Mouse (Mus musculus) forebrain, embryonic 16.5 days (tissue): Measurements from ENCODE around the gene 1700025C18Rik. TPM values are rescaled to one million over a fixed set of nuclear protein-coding genes. Genes with fewer than 3 reads are reported as not detected.

Experiments
- ATAC-seq: fragments of 200-750 bp; cut with Nextera tagmentation; 2 replicates; pipeline ENCODE4 v1.8.0; 2017; ENCODE audit warnings: mild to moderate bottlenecking, moderate library complexity
- H3K27ac ChIP-seq: fragments of 300-500 bp; sonication (generic); 2 replicates; pipeline ENCODE4 v1.5.1; 2014; ENCODE audit warnings: low read length, control low read depth
- H3K27me3 ChIP-seq: fragments of 300-500 bp; sonication (generic); replicated peaks from 2 replicates; pipeline ENCODE4 v1.6.1; 2014; ENCODE audit warnings: low read length; ENCODE audit not compliant: control insufficient read depth, insufficient read depth
- H3K36me3 ChIP-seq: fragments of 300-500 bp; sonication (generic); 2 replicates; pipeline ENCODE4 v1.6.1; 2014; ENCODE audit not compliant: control insufficient read depth, insufficient read depth
- H3K4me1 ChIP-seq: fragments of 300-500 bp; sonication (generic); replicated peaks from 2 replicates; pipeline ENCODE4 v1.6.1; 2014; ENCODE audit warnings: low read length; ENCODE audit not compliant: control insufficient read depth, insufficient read depth
- H3K4me2 ChIP-seq: fragments of 300-500 bp; sonication (generic); 2 replicates; pipeline ENCODE4 v1.6.1; 2014; ENCODE audit warnings: mild to moderate bottlenecking, low read length, control low read depth
- H3K4me3 ChIP-seq: fragments of 300-500 bp; sonication (generic); replicated peaks from 2 replicates; pipeline ENCODE4 v1.5.1; 2014; ENCODE audit warnings: mild to moderate bottlenecking, low read length, control low read depth
- H3K9ac ChIP-seq: fragments of 300-500 bp; sonication (generic); replicated peaks from 2 replicates; pipeline ENCODE4 v1.6.1; 2014; ENCODE audit warnings: low read depth, low read length, control low read depth
- H3K9me3 ChIP-seq: fragments of 300-500 bp; sonication (generic); 2 replicates; pipeline ENCODE4 v1.6.1; 2016; ENCODE audit warnings: low read length; ENCODE audit not compliant: control insufficient read depth
- WGBS: fragments of 180-500 bp; shearing (Covaris S2); extraction: QIAGEN DNeasy Blood & Tissue Kit; methylation state at CpG from one replicate; pipeline ENCODE4 v1.1.7; 2014; 5-methylcytosine and 5-hydroxymethylcytosine counted together
- polyA plus RNA-seq: library from polyadenylated mRNA; unstranded; fragments of >200 nt; fragmentation: Nextera tagmentation; extraction: Ambion mirVana; gene quantifications from 2 replicates; pipeline ENCODE4 v1.2.1, GENCODE M21; 2015

1700025C18Rik gene
- polyA plus RNA-seq, 1 experiment from 2014 or later: not detected

DNA sequence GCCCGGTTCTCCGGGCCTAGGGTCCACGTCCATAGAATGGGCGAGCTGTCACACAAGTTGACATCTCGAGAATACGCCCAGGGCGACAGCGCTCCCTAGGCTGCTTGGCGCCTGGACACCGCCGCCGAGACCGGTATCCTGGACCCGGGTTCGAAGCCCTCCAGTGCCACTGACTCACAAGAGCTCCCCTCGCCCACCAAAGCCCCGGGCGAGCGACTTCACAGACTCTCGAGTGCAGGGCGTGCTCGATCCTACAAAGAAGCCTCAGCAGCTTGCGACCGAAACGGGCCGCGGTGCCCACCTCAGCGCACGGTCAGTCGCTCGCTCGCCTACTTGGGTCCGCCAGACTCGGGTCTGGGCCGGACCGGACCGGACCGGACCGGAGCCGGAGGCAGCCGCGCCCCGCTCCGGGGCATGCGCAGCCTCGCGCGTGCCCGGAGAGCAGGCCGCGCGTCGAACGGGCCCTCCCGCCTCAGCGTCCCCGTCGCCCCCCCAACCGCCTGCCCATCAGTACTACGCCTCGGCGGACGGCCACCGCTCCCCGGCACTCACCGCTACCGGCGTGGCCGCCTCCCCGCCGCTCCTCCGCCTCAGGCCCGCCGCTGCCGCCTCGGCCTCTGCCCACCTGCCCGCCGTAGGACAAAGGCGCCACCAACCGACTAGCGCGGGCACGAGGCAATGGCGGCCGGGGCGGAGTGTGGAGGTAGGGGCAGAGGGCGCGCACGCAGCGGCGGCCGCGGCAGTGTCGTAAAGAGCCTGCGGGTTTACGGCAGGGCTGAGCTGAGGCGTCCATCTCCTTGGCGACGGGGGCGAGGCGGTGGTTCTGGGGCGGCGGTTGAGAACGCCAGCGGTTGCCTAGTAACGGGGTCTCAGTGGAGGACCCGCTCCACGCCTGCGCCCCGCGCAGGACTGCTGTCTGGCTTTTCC is 56.2 kb downstream of the 1700025C18Rik start, which contains the start of gene Ncoa5:
Gene Ncoa5, minus strand, starts transcription at position 737 of the 927 bp plus-strand sequence.
- Histone ChIP-seq H3K27me3 (no peaks in the 10 kb centered on the region), H3K9ac (peak within 1 kb of the TSS; percentile 99), H3K9me3 (no peaks in the 10 kb centered on the region), H3K4me2 (peak within 1 kb of the TSS; percentile 93), H3K27ac (peak within 1 kb of the TSS; percentile 91), H3K4me1 (peaks cover 33% of the 10 kb centered on the region), H3K36me3 (no peaks in the 10 kb centered on the region), H3K4me3 (peak within 1 kb of the TSS; percentile 99)
- under 1% methylated on average over 85 of the region's 111 CpGs for whole genome bisulfite sequencing
- peak; percentile 98 for ATAC-seq

DNA sequence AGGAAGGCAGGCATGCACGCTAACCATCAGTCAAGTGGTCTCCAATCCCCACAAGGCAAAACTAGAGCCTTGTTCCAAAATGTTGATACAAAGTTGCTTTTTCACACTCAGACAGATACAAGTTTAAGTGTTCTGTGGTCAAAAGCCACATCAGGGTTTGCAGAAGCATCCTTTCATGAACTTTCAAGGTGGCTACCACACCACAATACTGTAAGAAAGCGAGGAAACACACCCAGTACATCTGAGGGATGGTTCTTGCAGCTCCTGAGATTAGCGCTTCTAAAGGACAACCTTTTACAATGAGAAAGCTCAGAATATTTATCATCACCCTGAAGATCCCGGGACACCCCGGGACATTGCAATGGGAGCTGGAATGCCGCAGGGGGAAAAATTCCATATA is 57.2 kb downstream of the 1700025C18Rik start:
- Histone ChIP-seq H3K4me2 (peak overlapping the region; percentile 93), H3K36me3 (no peaks in the 10 kb centered on the region), H3K9me3 (no peaks in the 10 kb centered on the region), H3K4me1 (peaks cover 36% of the 10 kb centered on the region), H3K9ac (peak overlapping the region; percentile 99), H3K27me3 (no peaks in the 10 kb centered on the region), H3K27ac (no peak overlapping the region), H3K4me3 (peak overlapping the region; percentile 99)
- WGBS: 41% methylated on average over 6 of the region's 6 CpGs
- ATAC-seq: no peak

DNA sequence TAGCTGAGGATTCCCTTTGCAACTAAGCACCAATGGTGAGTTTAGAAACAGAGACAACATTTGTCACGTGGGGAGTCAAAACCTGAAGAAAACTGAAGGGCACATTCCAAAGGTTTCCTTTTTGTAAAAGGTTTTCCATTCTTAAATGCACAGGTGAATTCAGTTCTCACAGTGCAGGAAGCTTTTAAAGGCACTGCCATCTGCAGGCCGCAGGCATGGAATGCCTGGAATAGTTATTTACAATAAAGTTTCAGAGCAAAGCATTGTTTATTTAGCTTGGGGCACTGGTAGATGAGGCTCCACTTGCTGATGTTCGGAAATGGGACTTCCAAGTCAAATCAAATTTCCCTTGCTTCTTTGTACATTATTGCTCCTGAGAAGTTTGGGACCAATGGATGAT is 58.0 kb downstream of the 1700025C18Rik start:
- no peak overlapping the region for H3K27ac ChIP-seq
- peaks cover 36% of the 10 kb centered on the region for H3K4me1 ChIP-seq
- WGBS: 38% methylated on average over 3 of the region's 3 CpGs
- no peak for ATAC-seq
- no peak overlapping the region for H3K9ac ChIP-seq
- peak overlapping the region; percentile 93 for H3K4me2 ChIP-seq
- H3K27me3 ChIP-seq: no peaks in the 10 kb centered on the region
- H3K4me3 ChIP-seq: peak overlapping the region; percentile 3
- no peaks in the 10 kb centered on the region for H3K36me3 ChIP-seq
- no peaks in the 10 kb centered on the region for H3K9me3 ChIP-seq

Other genes starting within 250 kb of the 1700025C18Rik start
- 45.7 and 63.9 TPM in 2 replicates for gene Pltp, start 233.0 kb downstream of the 1700025C18Rik start, polyA plus RNA-seq
- 79.3 and 93.7 TPM in 2 replicates for gene Pcif1, start 211.4 kb downstream of the 1700025C18Rik start, polyA plus RNA-seq
- gene Zfp335, start 179.0 kb downstream of the 1700025C18Rik start, polyA plus RNA-seq: 16.2 and 19.9 TPM in 2 replicates
- gene Mmp9, start 150.0 kb downstream of the 1700025C18Rik start, polyA plus RNA-seq: 16.9 and 20.6 TPM in 2 replicates
- 13.1 and 22.4 TPM in 2 replicates for gene Slc12a5, start 129.9 kb downstream of the 1700025C18Rik start, polyA plus RNA-seq
- gene Ncoa5, start 55.9 kb downstream of the 1700025C18Rik start, polyA plus RNA-seq: 128 and 138 TPM in 2 replicates
- 5.0 and 6.2 TPM in 2 replicates for gene Cd40, start 35.1 kb downstream of the 1700025C18Rik start, polyA plus RNA-seq
- gene Cdh22, start 144.1 kb upstream of the 1700025C18Rik start, polyA plus RNA-seq: 3.7 and 5.6 TPM in 2 replicates
- 60.3 and 62.4 TPM in 2 replicates for gene Slc35c2, start 197.1 kb upstream of the 1700025C18Rik start, polyA plus RNA-seq
- gene Elmo2, start 235.7 kb upstream of the 1700025C18Rik start, polyA plus RNA-seq: 107 and 115 TPM in 2 replicates